Mouse (Mus musculus) ovary, adult 18-20 months (tissue): ENCODE data around the gene Dusp28.

Experiments
- DNase-seq: peaks from one replicate; pipeline ENCODE4 v3.0.0; 2022; ENCODE audit warnings: low spot score, mixed read lengths

Dusp28 gene

GRCm38 (mm10) chr1:92943219-92943989 is 36.6 kb downstream of the Dusp28 start:
- no peak for DNase-seq

DNA sequence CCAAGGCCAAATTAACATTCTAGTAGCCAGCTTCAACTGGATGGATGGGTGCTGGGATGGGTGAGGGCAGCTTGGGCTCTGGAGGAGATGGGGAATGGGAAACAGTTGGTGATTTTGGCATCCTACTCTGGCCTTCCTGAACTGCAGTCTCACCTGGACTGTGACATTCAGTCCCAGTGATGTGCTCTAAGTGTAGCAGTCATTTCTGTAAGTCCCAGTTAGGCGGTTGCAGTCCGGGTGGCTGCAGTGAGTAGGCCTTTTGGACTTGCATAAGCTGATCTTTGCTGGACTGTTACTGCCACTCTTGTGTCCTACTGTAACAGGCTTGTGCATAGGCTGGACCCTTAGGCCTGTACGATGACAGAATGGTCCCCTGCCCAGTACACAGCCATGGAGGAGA is 41.2 kb downstream of the Dusp28 start:
- no peak for DNase-seq

GRCm38 (mm10) chr1:92949426-92949825 is 42.6 kb downstream of the Dusp28 start:
- DNase-seq, result no peak

DNA sequence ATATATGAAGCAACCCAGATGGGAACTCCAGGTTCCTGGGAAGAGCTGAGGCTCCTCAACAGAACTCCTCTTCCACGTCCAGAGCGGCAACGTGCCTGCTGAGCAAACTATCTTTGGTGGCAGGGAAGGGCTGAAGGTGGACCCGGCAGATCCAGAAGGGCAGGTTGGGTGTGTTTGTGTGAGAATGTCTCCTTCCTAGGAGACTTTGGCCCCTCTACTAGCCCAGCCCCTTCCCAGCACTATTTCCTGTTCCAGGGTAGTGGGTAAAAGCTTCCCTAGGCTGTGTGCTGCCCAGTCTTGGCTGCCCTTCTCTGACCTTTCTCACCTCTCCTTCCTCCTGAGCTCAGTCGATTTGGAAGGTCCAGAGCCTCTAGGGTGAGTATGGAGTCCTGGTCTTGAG is 43.8 kb downstream of the Dusp28 start, which contains the start of gene Gpr35:
Gpr35 (plus strand) TSS at position 259 of the 400 bp plus-strand sequence.
- no peak for DNase-seq

GRCm38 (mm10) chr1:92953641-92954040 is 46.9 kb downstream of the Dusp28 start:
- no peak for DNase-seq

- DNase-seq, result peak; percentile 31
Observed at GRCm38 (mm10) chr1:92956571-92957335, 50.0 kb downstream of the Dusp28 start.
